Mouse (Mus musculus) embryonic facial prominence, embryonic 14.5 days (tissue): Measurements from ENCODE around the gene 1700001C19Rik. TPM values are rescaled to one million over a fixed set of nuclear protein-coding genes. Genes with fewer than 3 reads are reported as not detected.

Experiments used
- ATAC-seq: fragments of 200-750 bp; cut with Nextera tagmentation; 2 replicates; pipeline ENCODE4 v1.8.0; 2017; ENCODE audit warnings: low read depth, moderate number of reproducible peaks, moderate TSS enrichment
- DNase-seq: peaks from one replicate; pipeline ENCODE4 v3.0.0-alpha.2; 2015; ENCODE audit warnings: low spot score
- H3K27ac ChIP-seq: fragments of 300-500 bp; sonication (generic); replicated peaks from 2 replicates; pipeline ENCODE4 v1.5.1; 2014; ENCODE audit warnings: low read depth, mild to moderate bottlenecking, low read length, moderate library complexity
- H3K27me3 ChIP-seq: fragments of 300-500 bp; sonication (generic); replicated peaks from 2 replicates; pipeline ENCODE4 v1.6.1; 2014; ENCODE audit warnings: low read length; ENCODE audit not compliant: control insufficient read depth, insufficient read depth
- H3K36me3 ChIP-seq: fragments of 300-500 bp; sonication (generic); 2 replicates; pipeline ENCODE4 v1.6.1; 2014; ENCODE audit warnings: low read length, mixed read lengths; ENCODE audit not compliant: control insufficient read depth, insufficient read depth
- H3K4me1 ChIP-seq: fragments of 300-500 bp; sonication (generic); 2 replicates; pipeline ENCODE4 v1.6.1; 2014; ENCODE audit warnings: antibody characterized with exemption, low read length; ENCODE audit not compliant: control insufficient read depth, insufficient read depth
- H3K4me2 ChIP-seq: fragments of 300-500 bp; sonication (generic); 2 replicates; pipeline ENCODE4 v1.6.1; 2014; ENCODE audit warnings: low read depth, mild to moderate bottlenecking, low read length, moderate library complexity, mixed read lengths
- H3K4me3 ChIP-seq: fragments of 300-500 bp; sonication (generic); 2 replicates; pipeline ENCODE4 v1.5.1; 2014; ENCODE audit warnings: low read depth, mild to moderate bottlenecking, low read length
- H3K9ac ChIP-seq: fragments of 300-500 bp; sonication (generic); 2 replicates; pipeline ENCODE4 v1.6.1; 2014; ENCODE audit warnings: low read depth, mild to moderate bottlenecking, low read length, moderate library complexity, mixed read lengths
- H3K9me3 ChIP-seq: fragments of 300-500 bp; sonication (generic); 2 replicates; pipeline ENCODE4 v1.6.1; 2016; ENCODE audit warnings: low read length; ENCODE audit not compliant: control insufficient read depth
- WGBS: fragments of 180-500 bp; shearing (Covaris S2); extraction: QIAGEN DNeasy Blood & Tissue Kit; methylation state at CpG from one replicate; pipeline ENCODE4 v1.1.7; 2014; 5-methylcytosine and 5-hydroxymethylcytosine counted together
- polyA plus RNA-seq: library from polyadenylated mRNA; unstranded; fragments of >200 nt; fragmentation: Nextera tagmentation; extraction: Ambion mirVana; gene quantifications from 2 replicates; pipeline ENCODE4 v1.2.1, GENCODE M21; 2014

1700001C19Rik gene
- polyA plus RNA-seq, 1 experiment from 2014 or later, result 0.49 TPM

GRCm38 (mm10) chr17:47467659-47468058 is 30.5 kb upstream of the 1700001C19Rik start:
- DNase-seq, result no peak
- no peak overlapping the region for H3K4me3 ChIP-seq
- H3K4me2 ChIP-seq, result no peak overlapping the region
- no peak overlapping the region for H3K27ac ChIP-seq
- H3K9me3 ChIP-seq, result no peaks in the 10 kb centered on the region
- no peak overlapping the region for H3K9ac ChIP-seq
- no peak for ATAC-seq
- H3K27me3 ChIP-seq, result peaks cover 27% of the 10 kb centered on the region
- H3K36me3 ChIP-seq, result no peaks in the 10 kb centered on the region
- H3K4me1 ChIP-seq, result peaks cover 6% of the 10 kb centered on the region
- WGBS, result 72% methylated on average over 11 of the region's 11 CpGs

GRCm38 (mm10) chr17:47466284-47466683 is 29.1 kb upstream of the 1700001C19Rik start:
- H3K9ac ChIP-seq, result no peak overlapping the region
- H3K36me3 ChIP-seq, result no peaks in the 10 kb centered on the region
- WGBS, result 21% methylated on average over 7 of the region's 9 CpGs
- no peak for DNase-seq
- peaks cover 27% of the 10 kb centered on the region for H3K27me3 ChIP-seq
- H3K4me3 ChIP-seq, result no peak overlapping the region
- peaks cover 6% of the 10 kb centered on the region for H3K4me1 ChIP-seq
- no peak overlapping the region for H3K27ac ChIP-seq
- ATAC-seq, result no peak
- no peaks in the 10 kb centered on the region for H3K9me3 ChIP-seq
- H3K4me2 ChIP-seq, result no peak overlapping the region

- no peak for DNase-seq
- H3K9me3 ChIP-seq, result no peaks in the 10 kb centered on the region
- no peak overlapping the region for H3K4me2 ChIP-seq
- no peak overlapping the region for H3K27ac ChIP-seq
- WGBS, result 75% methylated on average over 11 of the region's 11 CpGs
- ATAC-seq, result no peak
- no peaks in the 10 kb centered on the region for H3K4me1 ChIP-seq
- H3K27me3 ChIP-seq, result peaks cover 27% of the 10 kb centered on the region
- H3K4me3 ChIP-seq, result no peak overlapping the region
- H3K36me3 ChIP-seq, result no peaks in the 10 kb centered on the region
- H3K9ac ChIP-seq, result no peak overlapping the region
These were observed 27.8 kb upstream of the 1700001C19Rik start for GRCm38 (mm10) chr17:47465016-47465415.

GRCm38 (mm10) chr17:47464248-47464965 is 27.2 kb upstream of the 1700001C19Rik start:
- Histone ChIP-seq H3K9me3 (no peaks in the 10 kb centered on the region), H3K36me3 (no peaks in the 10 kb centered on the region), H3K27ac (no peak overlapping the region), H3K27me3 (peaks cover 24% of the 10 kb centered on the region), H3K4me1 (no peaks in the 10 kb centered on the region), H3K4me3 (no peak overlapping the region), H3K4me2 (no peak overlapping the region), H3K9ac (no peak overlapping the region)
- DNase-seq (no peak), ATAC-seq (no peak)
- 58% methylated on average over 12 of the region's 12 CpGs for WGBS

GRCm38 (mm10) chr17:47462728-47463388 is 25.7 kb upstream of the 1700001C19Rik start:
- DNase-seq (no peak), ATAC-seq (0 out of 2 replicates have a peak, but pooled peaks have one; percentile 58)
- Histone ChIP-seq H3K27me3 (peaks cover 9% of the 10 kb centered on the region), H3K9me3 (no peaks in the 10 kb centered on the region), H3K9ac (no peak overlapping the region), H3K36me3 (no peaks in the 10 kb centered on the region), H3K27ac (no peak overlapping the region), H3K4me3 (no peak overlapping the region), H3K4me2 (no peak overlapping the region), H3K4me1 (no peaks in the 10 kb centered on the region)
- WGBS, result 50% methylated on average over 9 of the region's 9 CpGs

GRCm38 (mm10) chr17:47462209-47462608 is 25.0 kb upstream of the 1700001C19Rik start:
- H3K27me3 ChIP-seq, result peaks cover 3% of the 10 kb centered on the region
- H3K9ac ChIP-seq, result no peak overlapping the region
- no peaks in the 10 kb centered on the region for H3K9me3 ChIP-seq
- no peaks in the 10 kb centered on the region for H3K36me3 ChIP-seq
- H3K4me1 ChIP-seq, result no peaks in the 10 kb centered on the region
- H3K4me2 ChIP-seq, result no peak overlapping the region
- WGBS, result 80% methylated on average over 7 of the region's 7 CpGs
- no peak overlapping the region for H3K4me3 ChIP-seq
- ATAC-seq (no peak), DNase-seq (no peak)
- H3K27ac ChIP-seq, result no peak overlapping the region

- 74% methylated on average over 3 of the region's 3 CpGs for WGBS
- Histone ChIP-seq H3K9ac (no peak overlapping the region), H3K4me1 (no peaks in the 10 kb centered on the region), H3K27ac (no peak overlapping the region), H3K4me3 (no peak overlapping the region), H3K4me2 (no peak overlapping the region), H3K36me3 (no peaks in the 10 kb centered on the region), H3K9me3 (no peaks in the 10 kb centered on the region), H3K27me3 (no peaks in the 10 kb centered on the region)
- ATAC-seq, result no peak
- DNase-seq, result no peak
These were observed 24.5 kb upstream of the 1700001C19Rik start for GRCm38 (mm10) chr17:47461688-47462087.

- WGBS, result 71% methylated on average over 3 of the region's 3 CpGs
These were observed 22.3 kb upstream of the 1700001C19Rik start for GRCm38 (mm10) chr17:47459341-47459919.

More at GRCm38 (mm10) chr17:47459341-47459919, 22.3 kb upstream of the 1700001C19Rik start:
- no peaks in the 10 kb centered on the region for H3K36me3 ChIP-seq
- H3K27ac ChIP-seq, result no peak overlapping the region
- no peak overlapping the region for H3K9ac ChIP-seq
- H3K27me3 ChIP-seq, result no peaks in the 10 kb centered on the region
- H3K4me3 ChIP-seq, result no peak overlapping the region
- H3K9me3 ChIP-seq, result no peaks in the 10 kb centered on the region
- DNase-seq (no peak), ATAC-seq (no peak)
- H3K4me1 ChIP-seq, result peaks cover 3% of the 10 kb centered on the region
- H3K4me2 ChIP-seq, result no peak overlapping the region
